Mouse (Mus musculus) mesoderm, embryonic 11.5 days (tissue): ENCODE measurements around the gene Lsm7.
A peak's percentile ranks its signal among the peaks of the same experiment; 100 is the strongest.

Experiments
- DNase-seq: peaks from one replicate; pipeline ENCODE4 v3.0.0-alpha.2; 2012; ENCODE audit warnings: low read depth, low spot score

Lsm7 gene

GRCm38 (mm10) chr10:80813366-80813765 is 41.6 kb downstream of the Lsm7 start, which contains the start of gene Jsrp1:
Gene Jsrp1, minus strand, starts transcription at chr10:80813498.
- DNase-seq: no peak

GRCm38 (mm10) chr10:80812391-80813041 is 42.5 kb downstream of the Lsm7 start:
- DNase-seq: no peak

- no peak for DNase-seq
Measured at GRCm38 (mm10) chr10:80810084-80810483, 44.9 kb downstream of the Lsm7 start.

- DNase-seq: no peak
Measured at GRCm38 (mm10) chr10:80808985-80809632, 45.9 kb downstream of the Lsm7 start.

- DNase-seq: no peak
Measured at GRCm38 (mm10) chr10:80808099-80808984, 46.7 kb downstream of the Lsm7 start.

GRCm38 (mm10) chr10:80807057-80807627 is 47.9 kb downstream of the Lsm7 start:
- DNase-seq: peak; percentile 86

GRCm38 (mm10) chr10:80806341-80807056 is 48.5 kb downstream of the Lsm7 start:
- no peak for DNase-seq

- peak; percentile 70 for DNase-seq
Measured at GRCm38 (mm10) chr10:80805925-80806324, 49.1 kb downstream of the Lsm7 start.

- no peak for DNase-seq
Measured at GRCm38 (mm10) chr10:80805322-80805721, 49.7 kb downstream of the Lsm7 start.

GRCm38 (mm10) chr10:80804916-80805315 is 50.1 kb downstream of the Lsm7 start, which contains the start of gene Amh:
Gene Amh, plus strand, starts transcription at chr10:80805243.
- DNase-seq: no peak

- DNase-seq: no peak
Measured at GRCm38 (mm10) chr10:80804340-80804739, 50.7 kb downstream of the Lsm7 start.

GRCm38 (mm10) chr10:80802996-80803395 is 52.0 kb downstream of the Lsm7 start:
- DNase-seq: no peak
